Comparison of ENCODE assay signal across 10 mouse cellular contexts in genomic region chr10:21554896-21555580, GRCm38 (mm10).
"Had no signal": no experiment of that assay in that cellular context is flagged by ENCODE, and none has a peak within 500 bp of the region (broad histone marks: within the 10 kb centered on the region; RNA-seq: fewer than 3 reads in every experiment).

No protein-coding gene starts in this region.

- DNase-seq: layer of hippocampus, adult 9-11 months; liver; lung, adult 18-20 months; lung, postnatal 10 days; lung, postnatal 36 days; retina, postnatal 1 day; right cerebral cortex, postnatal 25 days; spleen, adult 18-20 months; thymus, adult 18-20 months; thymus, postnatal 36 days had no signal
